Mouse (Mus musculus) CH12.LX (cell line): ENCODE measurements at regions not wholly inside any gene's neighbourhood (a gene's known extent, or its start where the extent isn't known, plus 50 kb on each side); places are given as distances from the start of the nearest gene placed in this dataset.

Source experiments
- DNase-seq: peaks from one replicate; pipeline ENCODE4 v3.0.0-alpha.2; 2013; ENCODE audit errors: extremely low read depth
- H3K27ac ChIP-seq: 2 replicates; pipeline ENCODE4 v1.5.1; 2012; ENCODE audit warnings: low read depth, mild to moderate bottlenecking, control low read depth, moderate library complexity; ENCODE audit not compliant: insufficient read depth
- H3K27me3 ChIP-seq: replicated peaks from 2 replicates; pipeline ENCODE3; 2012; ENCODE audit warnings: inconsistent platforms
- H3K36me3 ChIP-seq, 2 experiments: replicated peaks in 1 of 2; 2 replicates each; pipeline versions ENCODE3 to v1.6.1; 2012; ENCODE audit warnings: inconsistent platforms in 1 of 2, low read length in 1 of 2, mild to moderate bottlenecking in 1 of 2, mixed read lengths in 1 of 2, moderate library complexity in 1 of 2; ENCODE audit not compliant: control insufficient read depth in 1 of 2, insufficient read depth in 1 of 2
- H3K4me1 ChIP-seq, 2 experiments: 2 replicates each; pipeline ENCODE4 v1.6.1; 2012; ENCODE audit warnings: inconsistent platforms in 1 of 2, moderate library complexity in 1 of 2; ENCODE audit not compliant: insufficient read depth in 2 of 2, control insufficient read depth in 1 of 2
- H3K4me2 ChIP-seq: 2 replicates; pipeline ENCODE4 v1.6.1; 2012; ENCODE audit warnings: low read depth, mild to moderate bottlenecking, control low read depth; ENCODE audit not compliant: poor library complexity, insufficient read depth, severe bottlenecking
- H3K4me3 ChIP-seq, 3 experiments: fragments of 150-350 bp in 1 of 3; sonication (generic) in 1 of 3; replicated peaks in 1 of 3; 2 replicates each; pipeline versions ENCODE3 to v1.5.1; 2011 to 2012; ENCODE audit warnings: low read depth in 2 of 3, low read length in 2 of 3, mild to moderate bottlenecking in 2 of 3, moderate library complexity in 2 of 3, control low read depth in 1 of 3, improper control_type of control experiment in 1 of 3, inconsistent platforms in 1 of 3, mixed read lengths in 1 of 3; ENCODE audit not compliant: poor library complexity in 1 of 3
- H3K79me2 ChIP-seq: replicated peaks from 2 replicates; pipeline ENCODE4 v1.6.1; 2012; ENCODE audit warnings: mild to moderate bottlenecking, moderate library complexity; ENCODE audit not compliant: control insufficient read depth, poor library complexity, insufficient read depth, severe bottlenecking; ENCODE audit errors: extremely low read depth
- H3K9ac ChIP-seq: 2 replicates; pipeline ENCODE4 v1.6.1; 2012; ENCODE audit warnings: low read depth, mild to moderate bottlenecking, control low read depth, moderate library complexity; ENCODE audit not compliant: insufficient read depth
- H3K9me3 ChIP-seq: replicated peaks from 2 replicates; pipeline ENCODE3; 2012; ENCODE audit warnings: low read length, inconsistent platforms, mixed read lengths
- BHLHE40 ChIP-seq: IDR thresholded peaks from 2 replicates; pipeline ENCODE4 v1.6.1; 2011; ENCODE audit warnings: mild to moderate bottlenecking, low read depth, low read length, improper control_type of control experiment
- CTCF ChIP-seq, 2 experiments: IDR thresholded peaks in 1 of 2; conservative IDR thresholded peaks in 1 of 2; 2 replicates each; pipeline ENCODE4 v1.5.1; 2011 to 2012; ENCODE audit warnings: low read depth in 2 of 2, low read length in 2 of 2, improper control_type of control experiment in 1 of 2, inconsistent platforms in 1 of 2, mild to moderate bottlenecking in 1 of 2, moderate library complexity in 1 of 2
- EP300 ChIP-seq: IDR thresholded peaks from 2 replicates; pipeline ENCODE4 v1.6.1; 2011; ENCODE audit warnings: low read length, improper control_type of control experiment
- HCFC1 ChIP-seq: IDR thresholded peaks from 2 replicates; pipeline ENCODE4 v1.6.1; 2012; ENCODE audit warnings: low read depth, mild to moderate bottlenecking, inconsistent platforms, low read length, improper control_type of control experiment
- IRF4 ChIP-seq: IDR thresholded peaks from 2 replicates; pipeline ENCODE4 v1.6.1; 2014; ENCODE audit warnings: low read depth, mild to moderate bottlenecking, inconsistent platforms, low read length, improper control_type of control experiment
- JUN ChIP-seq: IDR thresholded peaks from 2 replicates; pipeline ENCODE4 v1.6.1; 2011; ENCODE audit warnings: low read depth, mild to moderate bottlenecking, low read length, improper control_type of control experiment, moderate library complexity; ENCODE audit not compliant: insufficient read depth
- MEF2A ChIP-seq: IDR thresholded peaks from 2 replicates; pipeline ENCODE4 v1.6.1; 2014; ENCODE audit warnings: low read depth, mild to moderate bottlenecking, inconsistent platforms, low read length, improper control_type of control experiment, borderline replicate concordance
- MYC ChIP-seq: IDR thresholded peaks from 2 replicates; pipeline ENCODE4 v1.6.1; 2011; ENCODE audit warnings: low read depth, mild to moderate bottlenecking, improper control_type of control experiment, low read length
- PAX5 ChIP-seq: IDR thresholded peaks from 2 replicates; pipeline ENCODE4 v1.6.1; 2012; ENCODE audit warnings: low read length, inconsistent platforms, mixed read lengths
- SIN3A ChIP-seq: IDR thresholded peaks from 2 replicates; pipeline ENCODE4 v1.6.1; 2012; ENCODE audit warnings: low read length, improper control_type of control experiment, inconsistent platforms
- TBP ChIP-seq: conservative IDR thresholded peaks from 2 replicates; pipeline ENCODE4 v1.6.1; 2011; ENCODE audit warnings: low read depth, low read length, improper control_type of control experiment
- UBTF ChIP-seq: IDR thresholded peaks from 2 replicates; pipeline ENCODE4 v1.6.1; 2012; ENCODE audit warnings: low read depth, mild to moderate bottlenecking, inconsistent platforms, low read length, improper control_type of control experiment, moderate library complexity
- USF1 ChIP-seq: IDR thresholded peaks from 2 replicates; pipeline ENCODE4 v1.6.1; 2014; ENCODE audit warnings: low read depth, mild to moderate bottlenecking, inconsistent platforms, low read length, improper control_type of control experiment
- ZC3H11A ChIP-seq: IDR thresholded peaks from 2 replicates; pipeline ENCODE4 v1.6.1; 2012; ENCODE audit warnings: low read depth, mild to moderate bottlenecking, inconsistent platforms, low read length, improper control_type of control experiment
- ZKSCAN1 ChIP-seq: IDR thresholded peaks from 2 replicates; pipeline ENCODE4 v1.6.1; 2012; ENCODE audit warnings: low read depth, inconsistent platforms, low read length, improper control_type of control experiment, borderline replicate concordance
- dilution Hi-C: fragments of 300-500 bp; cut with MboI; formaldehyde crosslinking; loops from 2 replicates; pipeline ENCODE4 v1.14.3; 2020; ENCODE audit warnings: low sequenced_read_pairs; ENCODE audit not compliant: extremely low pct_unique_long_range_greater_than_20kb, extremely low pct_ligation_motif_present
- in situ Hi-C: fragments of 300-500 bp; cut with MboI; formaldehyde crosslinking; loops from 3 replicates; pipeline ENCODE4 v1.14.3; 2019; ENCODE audit warnings: low sequenced_read_pairs, low pct_ligation_motif_present, low pct_unique_long_range_greater_than_20kb, mixed read lengths

- Histone ChIP-seq H3K27me3 (no peaks in the 10 kb centered on the region), H3K79me2 (no peaks in the 10 kb centered on the region), H3K36me3 (no peaks in the 10 kb centered on the region), H3K4me1 (no peaks in the 10 kb centered on the region)
- no peak for DNase-seq
- in situ Hi-C loops (no loop called here), dilution Hi-C loops (no loop called here)
- TF ChIP-seq EP300 (no peak), BHLHE40 (no peak), JUN (no peak)
- TF ChIP-seq, all 38 proteins: peak for 0
- H3K9me3 ChIP-seq = peaks cover 88% of the 10 kb centered on the region
- no peak overlapping the region for H3K4me3 ChIP-seq
- no peak overlapping the region for H3K4me2 ChIP-seq
- H3K27ac ChIP-seq = no peak overlapping the region
- no peak overlapping the region for H3K9ac ChIP-seq
Observed at GRCm38 (mm10) chr4:153552483-153552882, 69.9 kb upstream of the Ajap1 start.

DNA sequence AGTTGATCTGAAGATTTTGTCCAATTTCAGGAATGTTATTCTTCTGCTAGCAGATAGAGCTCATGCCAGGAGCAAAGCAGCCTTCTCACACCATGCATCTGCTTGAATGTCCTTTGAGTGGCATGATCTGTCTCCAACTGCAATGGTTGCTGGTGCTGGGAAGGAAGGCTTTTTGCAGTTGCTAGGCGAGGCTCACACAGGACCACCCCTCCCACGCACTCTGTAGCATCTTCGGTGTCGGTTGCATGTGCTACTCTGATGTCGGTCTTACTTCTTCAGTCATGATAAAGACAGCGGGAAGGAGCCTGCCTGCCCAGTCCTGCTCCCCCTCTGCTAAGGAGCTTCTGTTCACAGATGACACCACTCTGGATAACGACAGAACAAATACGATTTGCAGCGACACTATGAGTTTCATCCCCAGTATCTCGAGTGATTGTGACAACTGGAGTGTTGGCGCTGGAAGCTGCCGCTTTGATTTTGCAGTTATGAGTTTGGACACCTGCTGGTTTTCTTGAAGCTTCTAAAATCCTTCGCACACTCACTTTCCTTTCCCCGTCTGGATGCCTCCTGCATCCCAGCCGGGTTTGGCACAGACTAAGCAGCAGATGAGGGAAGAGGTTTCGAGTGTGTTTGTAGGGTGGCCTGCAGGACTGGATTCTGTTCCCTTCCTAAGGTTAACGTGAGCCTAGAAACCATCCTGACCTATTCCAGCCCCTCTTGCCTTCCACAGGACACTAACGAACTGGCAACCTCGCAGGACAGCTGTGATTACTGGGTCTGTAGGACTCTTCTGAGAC lies 75.4 kb upstream of the Ajap1 start:
- H3K4me3 ChIP-seq = no peak overlapping the region
- no peaks in the 10 kb centered on the region for H3K27me3 ChIP-seq
- H3K4me1 ChIP-seq = no peaks in the 10 kb centered on the region
- H3K79me2 ChIP-seq = no peaks in the 10 kb centered on the region
- H3K9me3 ChIP-seq = peaks cover 88% of the 10 kb centered on the region
- H3K36me3 ChIP-seq = no peaks in the 10 kb centered on the region
- dilution Hi-C loops = no loop called here
- no peak overlapping the region for H3K27ac ChIP-seq
- TF ChIP-seq UBTF (no peak), ZKSCAN1 (no peak), CTCF (conservative IDR thresholded peaks at IDR 0.05 in 1 of 2, IDR thresholded peaks at IDR 0.05 in 1 of 2; ENCODE audit: low read depth in 2 of 2, low read length in 2 of 2) (no peak), TBP (no peak), USF1 (no peak), ZC3H11A (no peak), MEF2A (no peak), BHLHE40 (no peak)
- H3K4me2 ChIP-seq = no peak overlapping the region
- no peak overlapping the region for H3K9ac ChIP-seq
- in situ Hi-C loops = no loop called here
- DNase-seq = no peak

- Histone ChIP-seq H3K36me3 (no peaks in the 10 kb centered on the region), H3K4me3 (no peak overlapping the region), H3K27ac (no peak overlapping the region), H3K9ac (no peak overlapping the region), H3K27me3 (no peaks in the 10 kb centered on the region), H3K9me3 (peaks cover 91% of the 10 kb centered on the region), H3K79me2 (no peaks in the 10 kb centered on the region), H3K4me2 (no peak overlapping the region), H3K4me1 (no peaks in the 10 kb centered on the region)
- no peak for TF ChIP-seq HCFC1
- TF ChIP-seq MYC = no peak
- TF ChIP-seq UBTF = no peak
- no peak for TF ChIP-seq IRF4
- TF ChIP-seq PAX5 = no peak
- no peak for TF ChIP-seq EP300
- no peak for TF ChIP-seq SIN3A
- DNase-seq = no peak
- dilution Hi-C loops (no loop called here), in situ Hi-C loops (no loop called here)
Observed at GRCm38 (mm10) chr4:153559568-153559967, 77.0 kb upstream of the Ajap1 start.
